Comparison of ENCODE assay signal across 30 mouse cellular contexts in genomic region chr12:86507741-86508140, GRCm38 (mm10).
DNase-seq lines count a peak whose midpoint lies in the region; ATAC-seq and TF ChIP-seq lines count a peak whose summit lies in the region.
"Had no signal": no experiment of that assay in that cellular context is flagged by ENCODE, and none has a peak within 500 bp of the region (broad histone marks: within the 10 kb centered on the region; RNA-seq: fewer than 3 reads in every experiment).

No protein-coding gene starts in this region.

- no peak overlapping the region for H3K4me2 ChIP-seq in midbrain, embryonic 11.5 days
- H3K4me2 ChIP-seq in midbrain, embryonic 13.5 days (replicated peaks), result no peak overlapping the region
- H3K4me2 ChIP-seq: embryonic facial prominence, embryonic 13.5 days; forebrain, embryonic 13.5 days; heart, embryonic 13.5 days; hindbrain, embryonic 14.5 days had no signal

- 83% methylated on average over 10 of the region's 10 CpGs for WGBS in midbrain, embryonic 11.5 days
- 86% methylated on average over 10 of the region's 10 CpGs for WGBS in midbrain, embryonic 13.5 days
- WGBS in cerebellum, adult 2 months, result 84% methylated on average over 10 of the region's 10 CpGs

- H3K4me1 ChIP-seq in midbrain, embryonic 11.5 days (ENCODE audit: control insufficient read depth, insufficient read depth, low read length), result 0 out of 2 replicates have a peak, but pooled peaks cover 2% of the 10 kb centered on the region
- H3K4me1 ChIP-seq in midbrain, embryonic 13.5 days (replicated peaks), result peaks cover 9% of the 10 kb centered on the region
- H3K4me1 ChIP-seq in E14TG2a.4 (replicated peaks; ENCODE audit: low read depth, low read length), result peaks cover 100% of the 10 kb centered on the region
- H3K4me1 ChIP-seq in ES-Bruce4 (ENCODE audit: control insufficient read depth, insufficient read depth, low read length), result peaks cover 26% of the 10 kb centered on the region
- no peaks in the 10 kb centered on the region for H3K4me1 ChIP-seq in cerebellum, adult 2 months (ENCODE audit: control insufficient read depth, insufficient read depth, low read length)

- no peak overlapping the region for H3K27ac ChIP-seq in midbrain, embryonic 11.5 days (ENCODE audit: low read depth, low read length)
- H3K27ac ChIP-seq in midbrain, embryonic 13.5 days, result no peak overlapping the region
- H3K27ac ChIP-seq in ES-Bruce4 (ENCODE audit: insufficient read depth, low read length), result peak overlapping the region; percentile 16
- no peak overlapping the region for H3K27ac ChIP-seq in cerebellum, adult 2 months (ENCODE audit: insufficient read depth, low read length)
- H3K27ac ChIP-seq: embryonic facial prominence, embryonic 10.5 days; embryonic facial prominence, embryonic 13.5 days; forebrain, embryonic 10.5 days; forebrain, embryonic 13.5 days; heart, adult 2 months; heart, embryonic 10.5 days; heart, embryonic 13.5 days; hindbrain, embryonic 14.5 days; hindbrain, postnatal 0 days had no signal

- H3K9me3 ChIP-seq in midbrain, embryonic 11.5 days (ENCODE audit: control insufficient read depth, low read length), result no peaks in the 10 kb centered on the region
- no peaks in the 10 kb centered on the region for H3K9me3 ChIP-seq in midbrain, embryonic 13.5 days
- no peaks in the 10 kb centered on the region for H3K9me3 ChIP-seq in E14TG2a.4 (ENCODE audit: low read length)
- no peaks in the 10 kb centered on the region for H3K9me3 ChIP-seq in ES-Bruce4 (replicated peaks; ENCODE audit: control insufficient read depth, insufficient read depth, low read length, poor library complexity, severe bottlenecking)
- H3K9me3 ChIP-seq: embryonic facial prominence, embryonic 10.5 days; embryonic facial prominence, embryonic 13.5 days; forebrain, embryonic 10.5 days; forebrain, embryonic 13.5 days; heart, embryonic 10.5 days; heart, embryonic 13.5 days had no signal

- ATAC-seq in midbrain, embryonic 11.5 days (ENCODE audit: low FRiP score), result no peak
- no peak for ATAC-seq in midbrain, embryonic 13.5 days
- ATAC-seq: activated CD4-positive, CD25-positive, alpha-beta regulatory T cell, adult 4 months; CD4-positive, CD25-positive, alpha-beta regulatory T cell, adult 4 months; forebrain, embryonic 13.5 days; forebrain, embryonic 16.5 days; hindbrain, postnatal 0 days; inflammation-experienced regulatory T-cells, adult 6 months had no signal

- no peak for TF ChIP-seq EP300 in ES-Bruce4 (IDR thresholded peaks at IDR 0.05; ENCODE audit: insufficient read depth, low read depth, low read length)

- peak; percentile 44 for DNase-seq in midbrain, embryonic 11.5 days (ENCODE audit: low spot score, missing footprints)
- DNase-seq in fat pad, adult 2 months (ENCODE audit: extremely low read depth, low read depth, low spot score), result peak; percentile 68
- no peak for DNase-seq in cerebellum, adult 2 months
- no peak for DNase-seq in embryo, embryonic 9.5 days (ENCODE audit: extremely low spot score)
- DNase-seq in thymus, postnatal 10 days (ENCODE audit: low spot score in 2 of 2), result no peak
- DNase-seq: adrenal gland, adult 8-10 months; adrenal gland, postnatal 25 days; cerebellum, adult 11-12 months; cerebellum, adult 9-10 months; cerebellum, postnatal 14 days; gastrocnemius, postnatal 14 days; heart, adult 2 months; heart, postnatal 14 days; heart, postnatal 4 days had no signal

- no peak overlapping the region for H3K9ac ChIP-seq in midbrain, embryonic 11.5 days (ENCODE audit: low read length)
- H3K9ac ChIP-seq in midbrain, embryonic 13.5 days (replicated peaks), result no peak overlapping the region
- H3K9ac ChIP-seq in ES-Bruce4 (ENCODE audit: low read depth, poor library complexity, severe bottlenecking), result peak overlapping the region; percentile 9; the same call in 1 of the 2 replicates
- H3K9ac ChIP-seq: embryonic facial prominence, embryonic 13.5 days; forebrain, embryonic 13.5 days; heart, embryonic 13.5 days; hindbrain, embryonic 14.5 days had no signal

- TF ChIP-seq CTCF in E14TG2a.4 (conservative IDR thresholded peaks at IDR 0.05; ENCODE audit: low read length), result 0 out of 2 replicates have a peak, but pooled peaks have one; percentile 3
- peak; percentile 46 for TF ChIP-seq CTCF in ES-Bruce4 (IDR thresholded peaks at IDR 0.05; ENCODE audit: low read depth, low read length)
- TF ChIP-seq CTCF in cerebellum, adult 2 months (IDR thresholded peaks at IDR 0.05; ENCODE audit: borderline replicate concordance, insufficient read depth, low read depth, low read length), result no peak

- H3K4me3 ChIP-seq in midbrain, embryonic 11.5 days (ENCODE audit: low read depth, low read length), result no peak overlapping the region
- no peak overlapping the region for H3K4me3 ChIP-seq in midbrain, embryonic 13.5 days (replicated peaks)
- H3K4me3 ChIP-seq in E14TG2a.4 (replicated peaks; ENCODE audit: low read length) (peak overlapping the region; percentile 77), ES-Bruce4 (ENCODE audit: low read depth, low read length) (no peak overlapping the region)
- H3K4me3 ChIP-seq in cerebellum, adult 2 months (replicated peaks; ENCODE audit: insufficient read depth, low read depth, low read length), result no peak overlapping the region
- H3K4me3 ChIP-seq: embryonic facial prominence, embryonic 10.5 days; embryonic facial prominence, embryonic 13.5 days; erythroblast, embryonic 14.5 days; forebrain, embryonic 10.5 days; forebrain, embryonic 13.5 days; heart, adult 2 months; heart, embryonic 10.5 days; heart, embryonic 13.5 days had no signal

- TF ChIP-seq POLR2A in ES-Bruce4 (IDR thresholded peaks at IDR 0.05; ENCODE audit: insufficient read depth, low read length), result no peak
- TF ChIP-seq POLR2A in cerebellum, adult 2 months (IDR thresholded peaks at IDR 0.05; ENCODE audit: borderline replicate concordance, insufficient read depth, low read length), result no peak

- no peaks in the 10 kb centered on the region for H3K27me3 ChIP-seq in midbrain, embryonic 11.5 days (ENCODE audit: control insufficient read depth, insufficient read depth, low read length)
- no peaks in the 10 kb centered on the region for H3K27me3 ChIP-seq in midbrain, embryonic 13.5 days
- H3K27me3 ChIP-seq in E14TG2a.4 (ENCODE audit: insufficient read depth, low read length), result no peaks in the 10 kb centered on the region
- H3K27me3 ChIP-seq in ES-Bruce4 (ENCODE audit: control insufficient read depth, insufficient read depth, low read length, poor library complexity, severe bottlenecking), result no peaks in the 10 kb centered on the region
- H3K27me3 ChIP-seq in cerebellum, adult 2 months (ENCODE audit: control insufficient read depth, insufficient read depth, low read length), result no peaks in the 10 kb centered on the region
- H3K27me3 ChIP-seq: embryonic facial prominence, embryonic 13.5 days; forebrain, embryonic 13.5 days; heart, embryonic 13.5 days had no signal

- no peaks in the 10 kb centered on the region for H3K36me3 ChIP-seq in midbrain, embryonic 11.5 days (ENCODE audit: control insufficient read depth, insufficient read depth, low read length)
- H3K36me3 ChIP-seq in midbrain, embryonic 13.5 days, result no peaks in the 10 kb centered on the region
- H3K36me3 ChIP-seq in E14TG2a.4 (ENCODE audit: insufficient read depth, low read length), result peaks cover 98% of the 10 kb centered on the region
- peaks cover 79% of the 10 kb centered on the region for H3K36me3 ChIP-seq in ES-Bruce4 (ENCODE audit: control insufficient read depth, insufficient read depth, low read length, poor library complexity, severe bottlenecking)
- H3K36me3 ChIP-seq: embryonic facial prominence, embryonic 10.5 days; embryonic facial prominence, embryonic 13.5 days; forebrain, embryonic 10.5 days; heart, embryonic 10.5 days; heart, embryonic 13.5 days had no signal

Comparison
In these comparisons a context has a peak if more than half of its experiments do, and no peak if none do; other contexts are left out.
1. DNase-seq: peak in midbrain, embryonic 11.5 days (single experiment) and fat pad, adult 2 months (single experiment); none in cerebellum, adult 2 months (0 of 2), embryo, embryonic 9.5 days (single experiment) and thymus, postnatal 10 days (0 of 2).